Mouse (Mus musculus) spleen, adult 2 months (tissue): ENCODE results near the gene Vhl. TPM values are rescaled to one million over a fixed set of nuclear protein-coding genes. Genes with fewer than 3 reads are reported as not detected.

Source experiments
- DNase-seq, 2 experiments: peaks; one replicate each; pipeline versions ENCODE4 v3.0.0 to v3.0.0-alpha.2; 2012 to 2021; ENCODE audit warnings: low spot score in 2 of 2, low read depth in 1 of 2
- H3K27ac ChIP-seq: fragments of 200-500 bp; 2 replicates; pipeline ENCODE4 v1.5.1; 2012; ENCODE audit warnings: low read length, inconsistent platforms; ENCODE audit not compliant: insufficient read depth
- H3K27me3 ChIP-seq: fragments of 200-500 bp; 2 replicates; pipeline ENCODE4 v1.6.1; 2012; ENCODE audit warnings: mild to moderate bottlenecking, moderate library complexity, low read length, inconsistent platforms; ENCODE audit not compliant: control insufficient read depth, insufficient read depth
- H3K36me3 ChIP-seq: fragments of 200-500 bp; 2 replicates; pipeline ENCODE4 v1.6.1; 2012; ENCODE audit warnings: mild to moderate bottlenecking, low read length, inconsistent platforms; ENCODE audit not compliant: control insufficient read depth, insufficient read depth
- H3K4me1 ChIP-seq: fragments of 200-500 bp; 2 replicates; pipeline ENCODE4 v1.6.1; 2011; ENCODE audit warnings: inconsistent platforms; ENCODE audit not compliant: control insufficient read depth, insufficient read depth, insufficient read length
- H3K4me3 ChIP-seq: fragments of 200-500 bp; 2 replicates; pipeline ENCODE4 v1.5.1; 2011; ENCODE audit warnings: mild to moderate bottlenecking, inconsistent platforms; ENCODE audit not compliant: insufficient read depth, insufficient read length; ENCODE audit errors: extremely low read depth
- CTCF ChIP-seq: fragments of 200-500 bp; IDR thresholded peaks from 2 replicates; pipeline ENCODE4 v1.5.1; 2011; ENCODE audit warnings: mild to moderate bottlenecking, inconsistent platforms; ENCODE audit not compliant: insufficient read depth, insufficient read length, insufficient replicate concordance; ENCODE audit errors: extremely low read depth
- POLR2A ChIP-seq: fragments of 200-500 bp; IDR thresholded peaks from 2 replicates; pipeline ENCODE4 v1.6.1; 2011; ENCODE audit warnings: low read depth, low read length, inconsistent platforms
- WGBS: fragments of 180-500 bp; shearing (Covaris S2); methylation state at CpG from one replicate; pipeline ENCODE4 v1.1.7; 2018; 5-methylcytosine and 5-hydroxymethylcytosine counted together
- polyA plus RNA-seq: library from polyadenylated mRNA; depleted of rRNA; stranded (reverse); fragments of >200 nt; gene quantifications from 2 replicates; pipeline ENCODE4 v1.2.3, GENCODE M21; 2012

The Vhl gene
- polyA plus RNA-seq, 1 experiment, result 19.3 TPM

- DNase-seq, result no peak
- no peak for TF ChIP-seq POLR2A
- no peak for TF ChIP-seq CTCF
- no peaks in the 10 kb centered on the region for H3K27me3 ChIP-seq
- H3K27ac ChIP-seq, result no peak overlapping the region
- WGBS, result 85% methylated on average over 4 of the region's 4 CpGs
- H3K36me3 ChIP-seq, result peaks cover 7% of the 10 kb centered on the region; the same call in 1 of the 2 replicates
- peaks cover 12% of the 10 kb centered on the region; the same call in 1 of the 2 replicates for H3K4me1 ChIP-seq
- H3K4me3 ChIP-seq, result no peak overlapping the region
Observed at GRCm38 (mm10) chr6:113643021-113643420, 19.3 kb downstream of the Vhl start.

DNA sequence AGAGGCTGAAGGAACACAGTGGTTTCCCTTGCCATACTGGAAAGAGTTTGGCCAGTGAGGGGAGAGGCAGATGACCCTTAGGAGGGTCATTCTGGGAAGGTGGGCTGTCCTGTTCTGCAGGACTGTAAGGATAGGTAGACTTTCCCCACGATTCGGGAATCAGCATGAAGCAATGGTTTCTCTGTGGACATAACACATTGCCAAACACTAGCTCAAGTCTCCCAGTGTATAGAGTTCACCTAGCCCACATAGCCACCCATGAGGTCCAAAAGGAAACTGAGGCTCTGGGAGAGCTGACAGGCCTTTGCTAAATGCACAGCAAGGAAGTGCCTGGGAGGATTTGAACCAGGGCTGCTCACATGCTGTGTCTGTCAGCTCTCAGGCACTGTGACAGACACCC lies 20.2 kb downstream of the Vhl start:
- WGBS, result 90% methylated on average over 2 of the region's 2 CpGs
- no peak for TF ChIP-seq CTCF
- TF ChIP-seq POLR2A, result no peak
- DNase-seq, result no peak
- peaks cover 14% of the 10 kb centered on the region for H3K36me3 ChIP-seq
- H3K4me3 ChIP-seq, result no peak overlapping the region
- H3K27ac ChIP-seq, result peak overlapping the region; percentile 62
- H3K27me3 ChIP-seq, result no peaks in the 10 kb centered on the region
- H3K4me1 ChIP-seq, result peaks cover 12% of the 10 kb centered on the region; the same call in 1 of the 2 replicates

DNA sequence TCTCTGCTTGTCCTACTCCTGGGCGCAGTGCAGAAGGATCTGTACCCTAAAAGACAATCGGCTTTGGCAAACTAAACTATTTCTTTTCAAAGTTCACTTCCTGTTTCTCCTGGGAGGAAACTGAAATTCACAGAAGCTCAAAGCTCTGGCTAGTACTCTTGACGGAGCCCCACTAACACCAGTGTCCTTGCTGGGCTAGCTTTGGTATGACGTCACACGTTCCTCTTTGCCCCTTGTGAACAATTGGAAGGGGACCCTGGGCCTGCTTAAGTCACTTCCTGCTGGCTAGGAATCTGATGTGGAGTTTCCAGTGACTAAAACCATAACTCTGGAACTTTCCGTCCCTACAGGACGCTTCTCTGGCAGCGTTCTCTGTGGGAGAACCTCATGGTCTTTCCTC lies 21.0 kb downstream of the Vhl start:
- Histone ChIP-seq H3K27ac (peak overlapping the region; percentile 62), H3K4me1 (peaks cover 17% of the 10 kb centered on the region; the same call in 1 of the 2 replicates), H3K36me3 (peaks cover 17% of the 10 kb centered on the region), H3K27me3 (no peaks in the 10 kb centered on the region), H3K4me3 (no peak overlapping the region)
- 42% methylated on average over 8 of the region's 8 CpGs for WGBS
- no peak for DNase-seq
- TF ChIP-seq CTCF (no peak), POLR2A (no peak)

DNA sequence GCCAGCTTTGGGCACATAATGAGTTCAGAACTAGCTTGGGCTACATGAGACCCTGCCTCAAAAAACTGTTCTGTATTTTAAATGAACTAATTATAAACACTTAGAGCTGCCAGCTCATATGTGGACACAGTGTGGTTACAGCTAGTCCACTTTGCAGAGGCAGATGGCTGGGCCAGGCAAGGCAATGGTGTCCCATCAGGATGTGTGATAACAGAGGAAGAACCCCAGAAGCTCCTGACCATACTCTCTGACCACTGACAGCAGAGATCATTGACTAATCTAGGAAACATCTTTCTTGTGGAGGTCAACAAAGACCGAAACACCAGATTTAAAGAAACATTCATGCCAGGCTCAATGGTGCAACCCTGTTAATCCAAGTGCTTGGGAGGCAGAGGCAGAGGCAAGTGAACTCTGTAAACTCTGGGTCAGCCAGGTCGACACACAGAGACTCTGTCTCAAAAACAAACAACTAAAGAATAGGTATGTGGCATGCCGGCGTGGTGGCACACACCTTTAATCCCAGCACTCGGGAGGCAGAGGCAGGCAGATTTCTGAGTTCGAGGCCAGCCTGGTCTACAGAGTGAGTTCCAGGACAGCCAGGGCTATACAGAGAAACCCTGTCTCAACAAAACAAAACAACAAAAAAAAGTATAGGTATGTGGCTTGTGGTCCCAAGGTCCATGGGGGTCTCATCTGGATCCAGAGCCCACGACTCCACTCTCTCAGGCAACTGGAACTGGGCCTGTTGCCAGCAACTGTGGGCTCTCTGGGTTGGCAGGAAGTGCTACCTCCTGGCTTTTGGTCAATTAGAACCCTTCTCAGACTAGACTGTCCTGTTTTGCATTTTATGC lies 25.8 kb downstream of the Vhl start:
- DNase-seq, result no peak
- Histone ChIP-seq H3K4me1 (peaks cover 24% of the 10 kb centered on the region; the same call in 1 of the 2 replicates), H3K27ac (peak overlapping the region; percentile 69), H3K4me3 (no peak overlapping the region), H3K27me3 (no peaks in the 10 kb centered on the region), H3K36me3 (peaks cover 21% of the 10 kb centered on the region)
- WGBS, result 73% methylated on average over 7 of the region's 7 CpGs
- TF ChIP-seq CTCF, result no peak
- TF ChIP-seq POLR2A, result no peak

DNA sequence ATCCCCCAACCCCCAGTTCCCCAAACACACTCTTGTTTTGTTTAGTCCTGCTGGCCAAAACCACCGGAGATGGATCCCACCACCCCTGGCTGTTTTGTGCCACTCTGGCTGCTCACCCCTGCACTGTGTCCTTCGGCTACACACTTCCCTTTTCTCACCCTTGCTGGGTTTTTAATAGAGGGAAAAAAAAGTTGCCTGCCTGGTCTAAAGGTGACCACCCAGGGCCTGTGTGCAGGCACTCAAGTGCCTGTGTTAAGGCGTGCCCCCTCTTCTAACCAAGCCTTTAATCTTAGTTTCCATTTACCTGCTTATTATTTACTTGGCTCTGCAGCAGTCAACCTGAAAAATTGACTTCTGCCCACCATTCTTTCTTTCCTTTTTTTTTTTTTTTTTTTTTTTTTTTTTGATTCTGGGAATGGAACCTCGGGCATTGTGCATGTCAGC lies 26.5 kb downstream of the Vhl start:
- H3K4me3 ChIP-seq, result no peak overlapping the region
- DNase-seq, result peak in 1 of 2 experiments; percentile 50
- WGBS, result 23% methylated on average over 4 of the region's 4 CpGs
- peaks cover 20% of the 10 kb centered on the region for H3K36me3 ChIP-seq
- peak overlapping the region; percentile 69 for H3K27ac ChIP-seq
- TF ChIP-seq POLR2A (no peak), CTCF (no peak)
- peaks cover 24% of the 10 kb centered on the region; the same call in 1 of the 2 replicates for H3K4me1 ChIP-seq
- no peaks in the 10 kb centered on the region for H3K27me3 ChIP-seq

DNA sequence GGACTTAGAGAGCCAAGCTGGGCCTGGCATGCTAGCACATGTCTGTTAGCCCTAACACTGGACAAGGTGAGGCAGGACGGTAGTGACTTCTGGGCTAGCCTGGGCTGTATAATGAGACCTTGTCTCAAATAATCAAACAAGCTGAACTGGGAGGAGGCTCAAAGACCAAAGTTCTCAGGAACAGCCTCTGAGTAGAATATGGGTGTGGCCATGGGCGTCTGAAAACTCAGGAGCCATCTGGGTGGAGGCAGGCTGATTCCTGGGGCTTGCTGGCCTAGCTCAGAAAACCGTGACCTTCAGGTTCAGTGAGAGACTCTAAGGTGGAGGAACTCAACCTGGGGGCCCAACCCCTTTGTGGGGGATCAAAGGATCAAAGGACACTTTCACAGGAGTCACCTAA lies 27.9 kb downstream of the Vhl start:
- Histone ChIP-seq H3K4me3 (no peak overlapping the region), H3K27ac (no peak overlapping the region), H3K4me1 (peaks cover 26% of the 10 kb centered on the region; the same call in 1 of the 2 replicates), H3K27me3 (no peaks in the 10 kb centered on the region), H3K36me3 (peaks cover 20% of the 10 kb centered on the region)
- 79% methylated on average over 3 of the region's 3 CpGs for WGBS
- DNase-seq, result no peak
- TF ChIP-seq CTCF (no peak), POLR2A (no peak)

DNA sequence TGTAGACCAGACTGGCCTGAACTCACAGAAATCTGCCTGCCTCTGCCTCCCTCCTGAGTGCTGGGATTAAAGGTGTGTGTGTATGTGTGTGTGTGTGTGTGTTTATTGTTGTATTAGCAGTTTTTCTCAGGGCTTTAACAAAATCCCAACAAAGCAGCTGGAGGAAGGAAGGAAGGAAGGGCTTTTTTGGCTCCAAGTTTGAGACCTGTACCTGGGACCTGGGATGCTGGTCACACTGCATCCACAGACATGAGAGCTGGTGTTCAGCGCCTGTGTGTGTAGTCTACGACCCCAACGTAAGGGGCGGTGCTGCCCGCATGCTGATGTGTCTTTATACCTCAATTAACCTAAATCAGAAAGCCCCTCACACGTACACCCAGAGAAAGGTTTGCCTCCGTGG lies 29.8 kb downstream of the Vhl start:
- H3K4me1 ChIP-seq, result peaks cover 41% of the 10 kb centered on the region; the same call in 1 of the 2 replicates
- no peak for DNase-seq
- H3K27me3 ChIP-seq, result no peaks in the 10 kb centered on the region
- H3K36me3 ChIP-seq, result peaks cover 9% of the 10 kb centered on the region
- TF ChIP-seq POLR2A (no peak), CTCF (no peak)
- H3K27ac ChIP-seq, result peak overlapping the region; percentile 66; the same call in 1 of the 2 replicates
- WGBS, result 87% methylated on average over 7 of the region's 7 CpGs
- H3K4me3 ChIP-seq, result no peak overlapping the region
